23 mouse cellular contexts compared by ENCODE assay signal in genomic region chr9:46018316-46018715, GRCm38 (mm10). TPM values are rescaled to one million over a fixed set of nuclear protein-coding genes. Genes with fewer than 3 reads are reported as not detected.
DNase-seq lines count a peak whose midpoint lies in the region; TF ChIP-seq lines count a peak whose summit lies in the region.
"Had no signal": no experiment of that assay in that cellular context is flagged by ENCODE, and none has a peak within 500 bp of the region (broad histone marks: within the 10 kb centered on the region; RNA-seq: fewer than 3 reads in every experiment).

No protein-coding gene starts in this region.

- 55% methylated on average over 6 of the region's 6 CpGs for WGBS in heart, adult 2 months

- H3K4me3 ChIP-seq in embryonic fibroblast, embryonic 13.5 days (ENCODE audit: insufficient read depth, low read length), result no peak overlapping the region
- no peak overlapping the region for H3K4me3 ChIP-seq in heart, adult 2 months
- H3K4me3 ChIP-seq: embryonic facial prominence, embryonic 10.5 days; embryonic facial prominence, embryonic 15.5 days; forebrain, embryonic 13.5 days; heart, embryonic 10.5 days; heart, embryonic 15.5 days; kidney, embryonic 15.5 days; limb, embryonic 13.5 days; liver, embryonic 12.5 days; midbrain, embryonic 13.5 days had no signal

- TF ChIP-seq EP300 in heart, adult 2 months (IDR thresholded peaks at IDR 0.05; ENCODE audit: insufficient read depth, low read depth, low read length), result no peak

- peak overlapping the region; percentile 5; the same call in 1 of the 2 replicates for H3K27ac ChIP-seq in embryonic fibroblast, embryonic 13.5 days (ENCODE audit: insufficient read depth, low read length)
- no peak overlapping the region for H3K27ac ChIP-seq in heart, adult 2 months
- H3K27ac ChIP-seq: embryonic facial prominence, embryonic 10.5 days; embryonic facial prominence, embryonic 15.5 days; forebrain, embryonic 13.5 days; heart, embryonic 10.5 days; heart, embryonic 15.5 days; kidney, embryonic 15.5 days; limb, embryonic 13.5 days; liver, embryonic 12.5 days; macrophage; midbrain, embryonic 13.5 days had no signal

- TF ChIP-seq POLR2A in embryonic fibroblast, embryonic 13.5 days (IDR thresholded peaks at IDR 0.05; ENCODE audit: low read depth, low read length), result no peak
- no peak for TF ChIP-seq POLR2A in heart, adult 2 months (IDR thresholded peaks at IDR 0.05; ENCODE audit: insufficient read depth, low read depth, low read length)

- peak; percentile 18 for DNase-seq in adrenal gland, postnatal 14 days
- DNase-seq in adrenal gland, adult 8-10 months, result no peak
- peak; percentile 32 to 63 for DNase-seq in cerebellum, postnatal 14 days
- no peak for DNase-seq in cerebellum, adult 8-10 months
- DNase-seq in NIH3T3 (ENCODE audit: low read depth), result peak; percentile 42
- no peak for DNase-seq in heart, adult 2 months
- DNase-seq: gastrocnemius, postnatal 10 days; kidney, adult 18-20 months; kidney, postnatal 25 days; lung, adult 18-20 months; thymus, postnatal 14 days had no signal

- no peak overlapping the region for H3K9ac ChIP-seq in heart, adult 2 months (ENCODE audit: low read depth, low read length)
- H3K9ac ChIP-seq: embryonic facial prominence, embryonic 15.5 days; forebrain, embryonic 13.5 days; heart, embryonic 15.5 days; kidney, embryonic 15.5 days; limb, embryonic 13.5 days; liver, embryonic 12.5 days; midbrain, embryonic 13.5 days had no signal

- no peaks in the 10 kb centered on the region for H3K27me3 ChIP-seq in heart, adult 2 months (ENCODE audit: control insufficient read depth, insufficient read depth, low read length)
- H3K27me3 ChIP-seq: embryonic facial prominence, embryonic 15.5 days; forebrain, embryonic 13.5 days; heart, embryonic 15.5 days; kidney, embryonic 15.5 days; limb, embryonic 13.5 days; liver, embryonic 12.5 days; midbrain, embryonic 13.5 days; Patski had no signal

- peaks cover 15% of the 10 kb centered on the region for H3K4me1 ChIP-seq in embryonic fibroblast, embryonic 13.5 days (ENCODE audit: control insufficient read depth, insufficient read depth, low read length)
- peaks cover 15% of the 10 kb centered on the region for H3K4me1 ChIP-seq in heart, adult 2 months (ENCODE audit: control insufficient read depth, insufficient read depth, low read length)

- TF ChIP-seq CTCF in embryonic fibroblast, embryonic 13.5 days (IDR thresholded peaks at IDR 0.05; ENCODE audit: borderline replicate concordance, insufficient read depth, low read length), result no peak
- no peak for TF ChIP-seq CTCF in heart, adult 2 months (IDR thresholded peaks at IDR 0.05)

- H3K79me2 ChIP-seq in heart, adult 2 months (replicated peaks; ENCODE audit: control insufficient read depth, insufficient read depth, low read length), result peaks cover 10% of the 10 kb centered on the region

- intact Hi-C loops in heart, adult 2 months (cut with DNase I), result no loop called here

- H3K36me3 ChIP-seq in heart, adult 2 months (ENCODE audit: control insufficient read depth, insufficient read depth, low read length), result peaks cover 6% of the 10 kb centered on the region

RNA-seq across cellular contexts. Expression of gene Sik3, which starts 5.7 kb away (rescaled TPM):
- total RNA-seq in adrenal gland, postnatal 14 days (2021), result 53.9 and 56.6 TPM in 2 replicates
- 10 to 100 TPM; 66.2 to 77.3 (median 70.0) TPM for total RNA-seq in adrenal gland, adult 8-10 months (2022)
- polyA plus RNA-seq in embryonic fibroblast, embryonic 13.5 days (2011; ENCODE audit: insufficient read length, low read depth, missing spikeins), result 37.7 and 41.1 TPM in 2 replicates
- 10 to 100 TPM; 62.1 to 81.1 TPM for total RNA-seq in heart, adult 2 months (2021)
- polyA plus RNA-seq in heart, adult 2 months (2012; rRNA removed), result 30.7 and 32.1 TPM in 2 replicates

RNA-seq across cellular contexts. Expression of gene Pafah1b2, which starts 5.8 kb away (rescaled TPM):
- 132 and 135 TPM in 2 replicates for total RNA-seq in adrenal gland, postnatal 14 days (2021)
- total RNA-seq in adrenal gland, adult 8-10 months (2022), result 100 to 1,000 TPM; 154 to 180 (median 171) TPM
- 179 and 182 TPM in 2 replicates for polyA plus RNA-seq in embryonic fibroblast, embryonic 13.5 days (2011; ENCODE audit: insufficient read length, low read depth, missing spikeins)
- 10 to 100 TPM; 46.0 to 49.0 TPM for total RNA-seq in heart, adult 2 months (2021)
- 17.1 and 28.8 TPM in 2 replicates for polyA plus RNA-seq in heart, adult 2 months (2012; rRNA removed)

Comparison
In these comparisons a context has a peak if more than half of its experiments do, and no peak if none do; other contexts are left out.
1. DNase-seq: peak in adrenal gland, postnatal 14 days (single experiment), cerebellum, postnatal 14 days (2 of 2) and NIH3T3 (single experiment); none in adrenal gland, adult 8-10 months (single experiment), cerebellum, adult 8-10 months (single experiment) and heart, adult 2 months (0 of 2).